Mouse (Mus musculus) heart, embryonic 16.5 days (tissue): ENCODE measurements around the gene Sgce. TPM values are rescaled to one million over a fixed set of nuclear protein-coding genes. Genes with fewer than 3 reads are reported as not detected.

Source experiments
- ATAC-seq: fragments of 200-750 bp; cut with Nextera tagmentation; replicated peaks from 2 replicates; pipeline ENCODE4 v1.8.0; 2017; ENCODE audit warnings: moderate number of reproducible peaks; ENCODE audit not compliant: insufficient read depth, low FRiP score; ENCODE audit errors: extremely low read depth
- H3K27ac ChIP-seq: fragments of 300-500 bp; sonication (generic); 2 replicates; pipeline ENCODE4 v1.5.1; 2014; ENCODE audit warnings: mild to moderate bottlenecking, low read length, control low read depth, moderate library complexity
- H3K27me3 ChIP-seq: fragments of 300-500 bp; sonication (generic); 2 replicates; pipeline ENCODE4 v1.6.1; 2014; ENCODE audit warnings: low read length, mixed read lengths; ENCODE audit not compliant: control insufficient read depth, insufficient read depth
- H3K36me3 ChIP-seq: fragments of 300-500 bp; sonication (generic); 2 replicates; pipeline ENCODE4 v1.6.1; 2014; ENCODE audit not compliant: control insufficient read depth, insufficient read depth
- H3K4me1 ChIP-seq: fragments of 300-500 bp; sonication (generic); 2 replicates; pipeline ENCODE4 v1.6.1; 2014; ENCODE audit warnings: low read length, mixed read lengths; ENCODE audit not compliant: control insufficient read depth, insufficient read depth
- H3K4me2 ChIP-seq: fragments of 300-500 bp; sonication (generic); 2 replicates; pipeline ENCODE4 v1.6.1; 2014; ENCODE audit warnings: low read depth, mild to moderate bottlenecking, control low read depth, low read length
- H3K4me3 ChIP-seq: fragments of 300-500 bp; sonication (generic); 2 replicates; pipeline ENCODE4 v1.5.1; 2014; ENCODE audit warnings: mild to moderate bottlenecking, control low read depth, low read length
- H3K9ac ChIP-seq: fragments of 300-500 bp; sonication (generic); 2 replicates; pipeline ENCODE4 v1.6.1; 2014; ENCODE audit warnings: low read length, control low read depth
- H3K9me3 ChIP-seq: fragments of 300-500 bp; sonication (generic); replicated peaks from 2 replicates; pipeline ENCODE4 v1.6.1; 2016; ENCODE audit warnings: low read length; ENCODE audit not compliant: control insufficient read depth
- WGBS: fragments of 180-500 bp; shearing (Covaris S2); extraction: QIAGEN DNeasy Blood & Tissue Kit; methylation state at CpG from one replicate; pipeline ENCODE4 v1.1.7; 2014; 5-methylcytosine and 5-hydroxymethylcytosine counted together
- polyA plus RNA-seq: library from polyadenylated mRNA; unstranded; fragments of >200 nt; fragmentation: Nextera tagmentation; extraction: Ambion mirVana; gene quantifications from 2 replicates; pipeline ENCODE4 v1.2.1, GENCODE M21; 2015

Gene Sgce
- polyA plus RNA-seq, 1 experiment from 2014 or later: 51.9 TPM

DNA sequence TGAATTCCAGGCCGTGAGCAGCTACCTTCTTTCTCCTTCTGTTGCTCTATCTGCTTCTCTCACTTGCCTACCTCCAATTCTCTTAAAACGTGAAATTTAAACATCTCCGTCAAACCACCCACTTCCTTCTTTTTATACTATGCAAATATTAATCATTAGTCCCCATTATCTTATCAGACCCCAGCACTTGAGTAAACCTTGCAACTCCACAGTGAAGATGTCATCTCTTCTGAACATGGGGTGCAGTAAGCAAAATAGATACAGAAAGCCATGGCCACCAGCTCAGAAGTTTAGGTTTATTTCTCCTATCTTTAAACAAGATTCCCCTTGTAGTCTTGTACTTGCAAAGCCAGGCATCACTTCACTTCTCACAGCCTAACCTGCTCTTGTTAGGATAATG is 99.7 kb downstream of the Sgce start:
- Histone ChIP-seq H3K27ac (no peak overlapping the region), H3K27me3 (no peaks in the 10 kb centered on the region), H3K9ac (no peak overlapping the region), H3K36me3 (peaks cover 2% of the 10 kb centered on the region; the same call in 1 of the 2 replicates), H3K9me3 (no peaks in the 10 kb centered on the region), H3K4me3 (no peak overlapping the region), H3K4me2 (no peak overlapping the region), H3K4me1 (no peaks in the 10 kb centered on the region)
- ATAC-seq: no peak
- 62% methylated on average over 3 of the region's 3 CpGs for WGBS

DNA sequence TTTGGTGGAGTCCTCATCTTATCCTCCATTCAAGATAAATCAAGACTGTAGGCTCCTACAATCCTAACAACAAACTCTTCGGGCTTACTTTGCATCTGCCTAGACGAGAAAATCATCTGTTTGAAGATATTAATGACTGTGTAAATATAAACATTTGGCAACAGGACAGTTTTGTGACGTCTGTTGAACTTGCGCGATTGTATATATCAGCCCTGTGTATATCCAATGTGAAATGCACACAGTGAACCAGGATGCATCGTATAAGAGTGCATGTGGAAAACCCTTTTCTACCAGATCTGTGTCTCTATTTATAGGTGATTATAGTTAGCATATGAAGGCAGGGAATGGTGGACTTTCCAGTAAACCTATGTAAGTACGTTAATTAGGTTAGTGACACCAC is 104.9 kb downstream of the Sgce start:
- H3K27ac ChIP-seq: no peak overlapping the region
- H3K4me1 ChIP-seq: no peaks in the 10 kb centered on the region
- no peaks in the 10 kb centered on the region for H3K9me3 ChIP-seq
- no peak for ATAC-seq
- 76% methylated on average over 7 of the region's 7 CpGs for WGBS
- H3K27me3 ChIP-seq: no peaks in the 10 kb centered on the region
- H3K4me2 ChIP-seq: no peak overlapping the region
- no peak overlapping the region for H3K9ac ChIP-seq
- H3K4me3 ChIP-seq: no peak overlapping the region
- peaks cover 14% of the 10 kb centered on the region for H3K36me3 ChIP-seq

DNA sequence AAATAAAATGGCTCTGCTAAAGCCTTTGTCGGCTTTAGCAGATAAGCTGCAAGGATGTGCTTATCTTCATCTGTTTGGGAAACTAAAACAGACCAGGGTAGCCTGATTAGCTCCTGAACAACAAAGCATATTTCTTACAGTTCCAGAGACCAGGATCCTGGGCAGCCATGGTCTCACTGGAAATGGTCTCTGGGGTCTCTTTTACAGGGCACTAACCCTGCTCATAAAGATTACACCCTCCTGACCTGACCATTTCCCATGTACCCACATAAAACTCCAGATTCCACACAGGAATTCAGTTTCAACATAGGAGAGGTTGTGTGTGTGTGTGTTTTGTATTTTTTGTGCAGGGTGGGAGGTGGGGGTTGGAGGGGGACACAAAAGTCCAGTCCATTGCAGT is 112.2 kb downstream of the Sgce start:
- 31% methylated on average over 1 of the region's 1 CpGs for WGBS
- ATAC-seq: no peak
- H3K4me3 ChIP-seq: no peak overlapping the region

DNA sequence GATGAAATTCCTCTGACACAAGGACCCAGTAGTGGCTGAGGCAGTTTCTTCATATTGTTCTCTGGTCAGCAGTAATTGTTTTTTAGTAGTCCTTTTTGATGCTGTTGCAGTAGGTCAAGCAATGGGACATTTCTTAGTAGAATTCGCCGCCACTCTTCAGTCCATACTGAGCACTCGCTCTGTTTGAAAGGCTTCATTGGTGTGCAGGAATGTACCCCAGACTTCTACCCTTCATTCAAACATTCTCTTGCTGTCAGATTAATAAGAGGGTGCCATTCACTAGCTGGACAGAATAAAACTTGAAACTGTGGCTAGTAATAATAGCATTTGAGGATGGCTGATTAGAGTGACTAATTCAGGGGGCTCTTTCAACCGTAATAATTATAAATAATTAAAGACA is 113.8 kb downstream of the Sgce start:
- 85% methylated on average over 4 of the region's 4 CpGs for WGBS
- Histone ChIP-seq H3K4me1 (no peaks in the 10 kb centered on the region), H3K27ac (no peak overlapping the region), H3K9ac (no peak overlapping the region), H3K27me3 (no peaks in the 10 kb centered on the region), H3K4me3 (no peak overlapping the region), H3K36me3 (peaks cover 4% of the 10 kb centered on the region), H3K4me2 (no peak overlapping the region), H3K9me3 (no peaks in the 10 kb centered on the region)
- no peak for ATAC-seq

More for the DNA sequence above, 112.2 kb downstream of the Sgce start:
- no peak overlapping the region for H3K4me2 ChIP-seq
- H3K9ac ChIP-seq: no peak overlapping the region
- no peaks in the 10 kb centered on the region for H3K27me3 ChIP-seq
- no peaks in the 10 kb centered on the region for H3K4me1 ChIP-seq
- H3K36me3 ChIP-seq: peaks cover 4% of the 10 kb centered on the region
- no peak overlapping the region for H3K27ac ChIP-seq
- no peaks in the 10 kb centered on the region for H3K9me3 ChIP-seq

DNA sequence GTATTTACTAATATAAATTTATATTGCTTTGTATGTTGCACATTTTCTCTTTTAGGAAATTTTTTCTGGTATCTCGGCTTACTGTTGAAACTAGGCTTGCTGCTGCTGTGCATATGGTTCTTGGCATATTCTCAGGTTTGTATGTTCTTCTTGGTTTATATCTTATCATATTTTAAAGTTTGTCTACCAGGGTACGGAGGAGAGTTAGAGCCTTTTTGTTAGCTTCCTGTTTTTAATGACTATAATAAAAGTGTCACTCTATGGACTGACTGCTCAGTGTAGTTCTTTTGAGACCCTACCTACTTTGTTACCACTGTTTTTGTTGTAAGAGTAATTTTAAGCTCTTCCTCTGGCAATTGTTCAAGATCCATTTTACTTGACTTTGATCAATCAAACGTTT is 115.5 kb downstream of the Sgce start:
- Histone ChIP-seq H3K4me1 (no peaks in the 10 kb centered on the region), H3K27ac (no peak overlapping the region), H3K27me3 (no peaks in the 10 kb centered on the region), H3K4me3 (no peak overlapping the region), H3K9me3 (no peaks in the 10 kb centered on the region), H3K4me2 (no peak overlapping the region), H3K36me3 (no peaks in the 10 kb centered on the region; the same call in 1 of the 2 replicates), H3K9ac (no peak overlapping the region)
- 62% methylated on average over 3 of the region's 3 CpGs for WGBS
- no peak for ATAC-seq

Other genes starting within 250 kb of the Sgce start
- gene Col1a2, start 242.4 kb downstream of the Sgce start, polyA plus RNA-seq: 382 and 460 TPM in 2 replicates
- gene Casd1, start 146.4 kb downstream of the Sgce start, polyA plus RNA-seq: 23.6 and 25.5 TPM in 2 replicates
- gene Peg10, start 99 bp upstream of the Sgce start, polyA plus RNA-seq: 1.1 and 1.2 TPM in 2 replicates
- gene Ppp1r9a, start 155.7 kb upstream of the Sgce start, polyA plus RNA-seq: 11.7 and 13.2 TPM in 2 replicates